Mouse (Mus musculus) stomach, embryonic 14.5 days (tissue): ENCODE data around the gene Slc24a3. TPM values are rescaled to one million over a fixed set of nuclear protein-coding genes. Genes with fewer than 3 reads are reported as not detected.

ENCODE experiments used
- ATAC-seq: fragments of 200-750 bp; cut with Nextera tagmentation; 2 replicates; pipeline ENCODE4 v1.8.0; 2017; ENCODE audit warnings: low read depth, moderate TSS enrichment; ENCODE audit not compliant: insufficient number of reproducible peaks, insufficient read depth, low FRiP score
- H3K27ac ChIP-seq: fragments of 300-500 bp; sonication (generic); 2 replicates; pipeline ENCODE4 v1.5.1; 2014; ENCODE audit warnings: mild to moderate bottlenecking, low read length, moderate library complexity, mixed read lengths
- H3K27me3 ChIP-seq: fragments of 300-500 bp; sonication (generic); 2 replicates; pipeline ENCODE4 v1.6.1; 2014; ENCODE audit warnings: low read length, control low read depth, mixed read lengths; ENCODE audit not compliant: control insufficient read depth, insufficient read depth
- H3K36me3 ChIP-seq: fragments of 300-500 bp; sonication (generic); 2 replicates; pipeline ENCODE4 v1.6.1; 2014; ENCODE audit warnings: mild to moderate bottlenecking, control low read depth, low read length, moderate library complexity, mixed read lengths; ENCODE audit not compliant: control insufficient read depth, insufficient read depth
- H3K4me1 ChIP-seq: fragments of 300-500 bp; sonication (generic); 2 replicates; pipeline ENCODE4 v1.6.1; 2014; ENCODE audit warnings: low read length, control low read depth, mixed read lengths; ENCODE audit not compliant: control insufficient read depth, insufficient read depth
- H3K4me2 ChIP-seq: fragments of 300-500 bp; sonication (generic); replicated peaks from 2 replicates; pipeline ENCODE4 v1.6.1; 2014; ENCODE audit warnings: low read depth, low read length, control low read depth
- H3K4me3 ChIP-seq: fragments of 300-500 bp; sonication (generic); 2 replicates; pipeline ENCODE4 v1.5.1; 2014; ENCODE audit warnings: low read depth, low read length, control low read depth
- H3K9ac ChIP-seq: fragments of 300-500 bp; sonication (generic); replicated peaks from 2 replicates; pipeline ENCODE4 v1.6.1; 2014; ENCODE audit warnings: low read depth, mild to moderate bottlenecking, control low read depth, low read length, moderate library complexity, mixed read lengths
- H3K9me3 ChIP-seq: fragments of 300-500 bp; sonication (generic); 2 replicates; pipeline ENCODE4 v1.6.1; 2016; ENCODE audit warnings: low read depth, low read length, control low read depth; ENCODE audit not compliant: control insufficient read depth
- WGBS: fragments of 180-500 bp; shearing (Covaris S2); extraction: QIAGEN DNeasy Blood & Tissue Kit; methylation state at CpG from one replicate; pipeline ENCODE4 v1.1.7; 2014; 5-methylcytosine and 5-hydroxymethylcytosine counted together
- polyA plus RNA-seq: library from polyadenylated mRNA; unstranded; fragments of >200 nt; fragmentation: Nextera tagmentation; extraction: Ambion mirVana; gene quantifications from 2 replicates; pipeline ENCODE4 v1.2.1, GENCODE M21; 2014

Gene Slc24a3
- polyA plus RNA-seq, 1 experiment from 2014 or later: 5.1 TPM

GRCm38 (mm10) chr2:145663899-145664298, 496.3 kb downstream of the Slc24a3 start:
- no peak for ATAC-seq
- H3K4me2 ChIP-seq: no peak overlapping the region
- no peaks in the 10 kb centered on the region for H3K27me3 ChIP-seq
- 64% methylated on average over 7 of the region's 7 CpGs for whole genome bisulfite sequencing
- H3K9me3 ChIP-seq: no peaks in the 10 kb centered on the region
- no peak overlapping the region for H3K27ac ChIP-seq
- H3K4me3 ChIP-seq: no peak overlapping the region
- no peak overlapping the region for H3K9ac ChIP-seq
- no peaks in the 10 kb centered on the region for H3K4me1 ChIP-seq
- no peaks in the 10 kb centered on the region for H3K36me3 ChIP-seq

GRCm38 (mm10) chr2:145664311-145664710, 496.8 kb downstream of the Slc24a3 start:
- H3K27me3 ChIP-seq: no peaks in the 10 kb centered on the region
- H3K9me3 ChIP-seq: no peaks in the 10 kb centered on the region
- H3K36me3 ChIP-seq: no peaks in the 10 kb centered on the region
- no peak overlapping the region for H3K4me3 ChIP-seq
- no peak overlapping the region for H3K27ac ChIP-seq
- H3K4me2 ChIP-seq: no peak overlapping the region
- peak; percentile 46; the same call in 1 of the 2 replicates for ATAC-seq
- H3K9ac ChIP-seq: no peak overlapping the region
- H3K4me1 ChIP-seq: no peaks in the 10 kb centered on the region
- 62% methylated on average over 2 of the region's 2 CpGs for WGBS

- no peak overlapping the region for H3K4me2 ChIP-seq
- H3K36me3 ChIP-seq: no peaks in the 10 kb centered on the region
- H3K27me3 ChIP-seq: no peaks in the 10 kb centered on the region
- no peaks in the 10 kb centered on the region for H3K4me1 ChIP-seq
- H3K4me3 ChIP-seq: no peak overlapping the region
- 74% methylated on average over 4 of the region's 4 CpGs for WGBS
- H3K9ac ChIP-seq: no peak overlapping the region
- no peak for ATAC-seq
- H3K9me3 ChIP-seq: no peaks in the 10 kb centered on the region
- H3K27ac ChIP-seq: no peak overlapping the region
These were observed 500.6 kb downstream of the Slc24a3 start for GRCm38 (mm10) chr2:145668135-145668534.

- no peaks in the 10 kb centered on the region for H3K9me3 ChIP-seq
- H3K4me3 ChIP-seq: no peak overlapping the region
- H3K36me3 ChIP-seq: no peaks in the 10 kb centered on the region
- H3K4me1 ChIP-seq: 0 out of 2 replicates have a peak, but pooled peaks cover 3% of the 10 kb centered on the region
- no peak overlapping the region for H3K9ac ChIP-seq
- ATAC-seq: no peak
- WGBS: 78% methylated on average over 4 of the region's 4 CpGs
- no peak overlapping the region for H3K27ac ChIP-seq
- H3K27me3 ChIP-seq: no peaks in the 10 kb centered on the region
- H3K4me2 ChIP-seq: no peak overlapping the region
These were observed 502.6 kb downstream of the Slc24a3 start for GRCm38 (mm10) chr2:145670131-145670530.

GRCm38 (mm10) chr2:145674496-145675141, 507.1 kb downstream of the Slc24a3 start:
- 2% methylated on average over 23 of the region's 23 CpGs for WGBS
- peak overlapping the region; percentile 88 for H3K4me2 ChIP-seq
- peak; percentile 14 for ATAC-seq
- H3K27me3 ChIP-seq: no peaks in the 10 kb centered on the region
- no peaks in the 10 kb centered on the region for H3K36me3 ChIP-seq
- H3K9me3 ChIP-seq: no peaks in the 10 kb centered on the region
- peak overlapping the region; percentile 69 for H3K9ac ChIP-seq
- H3K4me3 ChIP-seq: peak overlapping the region; percentile 61
- H3K4me1 ChIP-seq: 0 out of 2 replicates have a peak, but pooled peaks cover 15% of the 10 kb centered on the region
- peak overlapping the region; percentile 82 for H3K27ac ChIP-seq

GRCm38 (mm10) chr2:145675142-145675755, 507.7 kb downstream of the Slc24a3 start, which contains the start of gene Rin2:
Rin2 (plus strand) TSS chr2:145675215.
- WGBS: under 1% methylated on average over 33 of the region's 33 CpGs
- H3K36me3 ChIP-seq: no peaks in the 10 kb centered on the region
- peak within 1 kb of the TSS; percentile 82 for H3K27ac ChIP-seq
- peak within 1 kb of the TSS; percentile 69 for H3K9ac ChIP-seq
- no peaks in the 10 kb centered on the region for H3K9me3 ChIP-seq
- peak within 1 kb of the TSS; percentile 61 for H3K4me3 ChIP-seq
- no peaks in the 10 kb centered on the region for H3K27me3 ChIP-seq
- peak within 1 kb of the TSS; percentile 88 for H3K4me2 ChIP-seq
- ATAC-seq: peak; percentile 90
- H3K4me1 ChIP-seq: 0 out of 2 replicates have a peak, but pooled peaks cover 18% of the 10 kb centered on the region

GRCm38 (mm10) chr2:145675756-145676543, 508.4 kb downstream of the Slc24a3 start:
- no peaks in the 10 kb centered on the region for H3K36me3 ChIP-seq
- ATAC-seq: peak; percentile 30
- peak overlapping the region; percentile 69 for H3K9ac ChIP-seq
- H3K27ac ChIP-seq: peak overlapping the region; percentile 82
- H3K4me3 ChIP-seq: peak overlapping the region; percentile 61
- H3K27me3 ChIP-seq: no peaks in the 10 kb centered on the region
- no peaks in the 10 kb centered on the region for H3K9me3 ChIP-seq
- 4% methylated on average over 27 of the region's 27 CpGs for WGBS
- H3K4me2 ChIP-seq: peak overlapping the region; percentile 88
- 0 out of 2 replicates have a peak, but pooled peaks cover 24% of the 10 kb centered on the region for H3K4me1 ChIP-seq

- peak overlapping the region; percentile 69; the same call in 1 of the 2 replicates for H3K9ac ChIP-seq
- H3K27ac ChIP-seq: peak overlapping the region; percentile 82; the same call in 1 of the 2 replicates
These were observed 509.0 kb downstream of the Slc24a3 start for GRCm38 (mm10) chr2:145676544-145676925.

More at GRCm38 (mm10) chr2:145676544-145676925, 509.0 kb downstream of the Slc24a3 start:
- H3K27me3 ChIP-seq: no peaks in the 10 kb centered on the region
- H3K4me3 ChIP-seq: peak overlapping the region; percentile 61; the same call in 1 of the 2 replicates
- H3K4me1 ChIP-seq: 0 out of 2 replicates have a peak, but pooled peaks cover 24% of the 10 kb centered on the region
- no peaks in the 10 kb centered on the region for H3K36me3 ChIP-seq
- no peaks in the 10 kb centered on the region for H3K9me3 ChIP-seq
- ATAC-seq: no peak
- WGBS: 22% methylated on average over 3 of the region's 3 CpGs
- H3K4me2 ChIP-seq: peak overlapping the region; percentile 88
